Mouse (Mus musculus) brain, adult 2 months (tissue): ENCODE results near the gene Zbtb26.

Source experiments
- DNase-seq: peaks from one replicate; pipeline ENCODE4 v3.0.0; 2011; ENCODE audit warnings: low read depth, low spot score

Gene Zbtb26

GRCm38 (mm10) chr2:37442611-37443591 lies at the start of gene Zbtb26, which contains the start of the genes Zbtb6 and Rabgap1:
Gene Zbtb26, minus strand, starts transcription at chr2:37443135.
Gene Zbtb6, minus strand, starts transcription at chr2:37443171.
Gene Rabgap1, plus strand, starts transcription at chr2:37443279.
- peak; percentile 98 for DNase-seq

- DNase-seq: peak; percentile 12
Measured at GRCm38 (mm10) chr2:37488956-37489355, 46.0 kb upstream of the Zbtb26 start.

- no peak for DNase-seq
Measured at GRCm38 (mm10) chr2:37486408-37486807, 43.5 kb upstream of the Zbtb26 start.

- DNase-seq: peak; percentile 67
Measured at GRCm38 (mm10) chr2:37485370-37485769, 42.4 kb upstream of the Zbtb26 start.

- DNase-seq: no peak
Measured at GRCm38 (mm10) chr2:37484165-37484564, 41.2 kb upstream of the Zbtb26 start.

GRCm38 (mm10) chr2:37480039-37480438 lies 37.1 kb upstream of the Zbtb26 start:
- no peak for DNase-seq

- DNase-seq: no peak
Measured at GRCm38 (mm10) chr2:37479559-37479958, 36.6 kb upstream of the Zbtb26 start.

- no peak for DNase-seq
Measured at GRCm38 (mm10) chr2:37466266-37466665, 23.3 kb upstream of the Zbtb26 start.

GRCm38 (mm10) chr2:37460707-37461106 lies 17.8 kb upstream of the Zbtb26 start:
- DNase-seq: no peak

GRCm38 (mm10) chr2:37452376-37452760 lies 9.4 kb upstream of the Zbtb26 start:
- DNase-seq: no peak

GRCm38 (mm10) chr2:37451667-37452375 lies 8.9 kb upstream of the Zbtb26 start:
- peak; percentile 98 for DNase-seq

GRCm38 (mm10) chr2:37431609-37432008 lies 11.3 kb downstream of the Zbtb26 start:
- DNase-seq: no peak

- peak; percentile 96 for DNase-seq
Measured at GRCm38 (mm10) chr2:37430593-37431464, 12.1 kb downstream of the Zbtb26 start.

- peak; percentile 19 for DNase-seq
Measured at GRCm38 (mm10) chr2:37423671-37424070, 19.3 kb downstream of the Zbtb26 start.

GRCm38 (mm10) chr2:37422306-37423304 lies 20.3 kb downstream of the Zbtb26 start, which contains the start of gene Rc3h2:
Gene Rc3h2, minus strand, starts transcription at chr2:37422903.
- DNase-seq: peak; percentile 99

- no peak for DNase-seq
Measured at GRCm38 (mm10) chr2:37421903-37422302, 21.0 kb downstream of the Zbtb26 start.

- DNase-seq: peak; percentile 20
Measured at GRCm38 (mm10) chr2:37395539-37395938, 47.4 kb downstream of the Zbtb26 start.

- DNase-seq: peak; percentile 60
Measured at GRCm38 (mm10) chr2:37382921-37383320, 60.0 kb downstream of the Zbtb26 start.
